Mouse (Mus musculus): Measurements from ENCODE around the gene Map1b.

DNA sequence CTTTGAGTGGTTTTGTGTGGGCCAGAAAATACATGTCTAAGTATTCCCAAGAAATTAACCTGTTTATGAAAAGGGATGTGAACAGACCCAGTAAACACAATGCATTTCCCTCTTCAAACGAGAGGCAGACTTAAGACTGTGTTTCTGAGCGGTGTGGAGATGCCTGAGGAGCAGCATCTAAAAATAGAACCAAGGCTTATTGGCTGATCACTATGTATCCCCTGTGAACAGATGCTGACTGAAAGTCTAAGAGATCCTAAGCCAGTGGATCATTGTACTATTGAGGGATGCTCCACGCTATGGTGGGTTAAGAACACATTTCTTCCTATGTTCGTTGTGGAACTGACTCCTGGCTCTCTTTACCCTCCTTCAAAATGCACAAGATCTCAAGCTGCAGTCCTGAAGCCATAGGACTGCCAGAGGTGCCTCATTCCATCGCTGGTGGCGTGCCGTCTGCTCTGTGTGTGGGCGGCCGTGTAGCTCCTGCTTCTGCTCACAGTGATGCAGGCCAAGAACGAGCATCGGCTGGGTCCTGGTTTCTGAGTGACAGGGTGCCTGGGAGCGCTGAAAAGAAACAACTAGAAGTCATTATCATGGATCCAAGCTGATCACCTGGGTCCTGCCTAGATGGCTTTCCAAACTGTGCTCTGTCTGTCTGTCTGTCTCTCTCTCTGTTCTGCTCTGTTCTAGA is 34.5 kb upstream of the Map1b start:
- TF ChIP-seq CTCF (IDR thresholded peaks at IDR 0.05; ENCODE audit: low read depth) = no peak
- no peak for TF ChIP-seq EP300 (IDR thresholded peaks at IDR 0.05; ENCODE audit: low read depth)

All from liver, embryonic 14.5 days (tissue).